Mouse (Mus musculus) megakaryocyte, adult 5-6 weeks (primary cell): ENCODE results near the gene Ntn5. TPM values are rescaled to one million over a fixed set of nuclear protein-coding genes. Genes with fewer than 3 reads are reported as not detected.

Experiments
- ATAC-seq: 2 replicates; pipeline ENCODE4 v1.8.0; 2016; ENCODE audit warnings: mild to moderate bottlenecking, inconsistent platforms; ENCODE audit not compliant: poor library complexity, severe bottlenecking
- total RNA-seq, 2 experiments: library from RNA; stranded (forward) in 1 of 2; stranded (reverse) in 1 of 2; fragments of 153-499, 151-499 nt in 1 of 2; fragments of 221-1000, 200-1000 nt in 1 of 2; gene quantifications; 2 replicates each; pipeline versions ENCODE4 v1.2.3 to v1.2.4; 2015 to 2017

Ntn5 gene
- total RNA-seq, 2 experiments from 2014 or later, result not detected

DNA sequence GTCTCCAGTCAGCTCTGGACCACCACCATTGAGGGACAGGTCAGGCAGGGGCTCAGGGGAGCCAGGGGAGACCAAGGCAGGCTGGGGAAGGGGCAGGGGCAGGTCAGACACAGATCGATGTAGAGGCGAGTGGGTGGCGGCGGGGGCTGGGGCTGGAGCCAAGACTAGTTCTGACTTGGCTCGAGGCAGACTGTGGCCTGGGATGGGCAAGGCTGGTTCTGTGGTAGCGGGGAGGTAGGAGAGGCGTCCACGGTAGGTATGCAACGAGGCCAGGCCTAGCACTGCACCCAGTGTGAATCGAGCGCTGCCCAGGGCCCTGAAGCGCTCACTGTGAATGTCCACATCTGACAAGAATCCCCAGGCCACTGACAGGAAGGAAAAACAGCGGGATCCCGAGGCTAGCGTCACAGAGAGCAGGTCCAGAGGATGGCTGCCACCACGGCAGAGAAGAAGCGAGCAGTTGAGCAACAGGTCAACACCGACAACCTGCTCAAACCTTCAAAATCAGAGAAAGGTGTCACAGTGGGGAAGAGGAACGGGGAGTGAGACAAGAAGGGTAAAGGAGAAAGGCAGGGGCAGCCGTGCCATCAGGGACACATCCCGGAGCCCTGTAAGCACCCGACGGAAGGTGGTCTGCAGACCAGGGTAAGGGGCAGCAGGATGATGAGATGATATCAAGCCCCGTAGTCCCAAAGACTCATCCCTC lies 27.6 kb downstream of the Ntn5 start:
- no peak for ATAC-seq

- ATAC-seq, result no peak
Measured at GRCm38 (mm10) chr7:45712022-45712757, 28.4 kb downstream of the Ntn5 start.

- ATAC-seq, result no peak
Measured at GRCm38 (mm10) chr7:45713396-45713795, 29.6 kb downstream of the Ntn5 start.

DNA sequence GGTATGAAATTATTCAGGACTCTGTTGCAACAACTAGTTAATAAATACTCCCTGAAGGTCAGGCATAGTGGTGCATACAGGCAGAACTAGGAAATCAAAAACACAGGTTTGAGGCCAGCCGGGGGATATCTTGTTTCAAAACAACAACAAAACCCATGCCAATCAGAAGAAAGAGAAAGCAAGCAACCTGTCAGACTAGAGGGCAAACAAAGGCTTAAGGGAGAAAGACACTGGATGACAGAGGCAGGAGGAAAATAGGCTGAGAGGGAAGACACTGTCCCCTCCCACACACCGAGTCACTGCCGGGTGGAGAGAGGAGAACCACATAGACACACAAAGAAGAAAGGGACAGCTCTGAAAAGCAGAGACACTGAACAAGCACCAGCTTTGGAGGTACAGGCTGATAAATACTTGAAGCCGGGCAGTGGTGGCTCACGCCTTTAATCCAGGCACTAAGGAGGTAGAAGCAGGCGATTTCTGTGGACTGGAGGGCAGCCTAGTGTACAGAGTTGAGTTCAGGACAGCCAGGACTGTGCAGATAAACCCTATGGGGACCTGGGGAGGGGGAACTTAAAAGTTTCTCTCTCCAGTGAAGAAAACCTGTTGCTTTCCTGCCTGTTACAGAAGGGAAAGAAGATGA lies 30.2 kb downstream of the Ntn5 start:
- ATAC-seq, result no peak

GRCm38 (mm10) chr7:45714630-45715089 lies 30.8 kb downstream of the Ntn5 start:
- ATAC-seq, result no peak

DNA sequence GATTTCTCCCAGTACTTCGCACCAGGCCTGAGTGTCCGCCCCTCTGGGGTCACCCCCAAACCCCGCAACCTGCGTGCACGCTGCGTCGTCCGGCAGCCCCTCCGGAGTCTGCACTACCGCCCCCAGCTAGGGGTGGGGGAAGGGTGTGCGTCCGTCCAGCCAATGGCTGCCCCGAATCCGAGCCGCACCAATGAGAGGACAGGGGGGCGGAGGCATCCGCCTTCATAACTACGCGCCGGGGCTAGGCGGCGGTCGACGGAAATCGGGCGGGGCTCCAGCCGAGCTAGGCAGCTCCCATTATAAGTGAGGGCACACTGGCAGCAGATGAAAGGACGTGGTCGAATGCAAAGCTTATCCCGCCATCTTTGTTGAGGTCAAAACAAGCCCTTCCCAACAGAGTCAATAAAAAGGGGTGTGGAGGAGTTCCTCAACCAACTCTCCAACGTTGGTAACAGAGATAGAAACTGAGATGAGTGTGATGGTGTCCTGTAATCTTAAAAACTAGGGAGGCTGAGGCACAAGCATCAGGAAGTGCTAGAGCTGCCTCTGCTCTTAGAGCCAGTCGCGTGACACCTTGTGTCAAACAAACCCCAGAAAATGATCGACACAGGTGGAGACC lies 31.4 kb downstream of the Ntn5 start, which contains the start of gene Rpl18:
Gene Rpl18 (plus strand): TSS at position 368 of the 619 bp plus-strand sequence.
- ATAC-seq, result peak; percentile 74

- ATAC-seq, result peak; percentile 48
Measured at GRCm38 (mm10) chr7:45715741-45716459, 32.1 kb downstream of the Ntn5 start.

DNA sequence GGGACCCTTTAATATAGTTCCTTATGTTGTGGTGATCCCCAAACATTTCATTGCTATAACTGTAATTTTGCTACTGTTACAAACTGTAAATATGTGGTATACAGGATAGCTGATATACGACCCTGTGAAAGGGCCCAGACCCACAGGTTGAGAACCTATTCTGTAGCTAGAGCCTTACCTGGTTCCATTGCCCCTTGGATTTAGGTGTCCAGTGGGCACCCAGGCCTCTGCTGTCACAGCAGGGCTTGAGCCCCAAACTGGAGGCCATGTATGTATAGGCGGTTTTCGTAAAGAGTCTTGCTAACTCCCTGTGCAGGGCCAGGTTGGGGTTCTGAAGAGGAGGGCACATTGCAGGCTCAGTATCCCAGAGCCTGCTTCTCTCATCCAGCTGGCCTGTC lies 32.6 kb downstream of the Ntn5 start:
- no peak for ATAC-seq

DNA sequence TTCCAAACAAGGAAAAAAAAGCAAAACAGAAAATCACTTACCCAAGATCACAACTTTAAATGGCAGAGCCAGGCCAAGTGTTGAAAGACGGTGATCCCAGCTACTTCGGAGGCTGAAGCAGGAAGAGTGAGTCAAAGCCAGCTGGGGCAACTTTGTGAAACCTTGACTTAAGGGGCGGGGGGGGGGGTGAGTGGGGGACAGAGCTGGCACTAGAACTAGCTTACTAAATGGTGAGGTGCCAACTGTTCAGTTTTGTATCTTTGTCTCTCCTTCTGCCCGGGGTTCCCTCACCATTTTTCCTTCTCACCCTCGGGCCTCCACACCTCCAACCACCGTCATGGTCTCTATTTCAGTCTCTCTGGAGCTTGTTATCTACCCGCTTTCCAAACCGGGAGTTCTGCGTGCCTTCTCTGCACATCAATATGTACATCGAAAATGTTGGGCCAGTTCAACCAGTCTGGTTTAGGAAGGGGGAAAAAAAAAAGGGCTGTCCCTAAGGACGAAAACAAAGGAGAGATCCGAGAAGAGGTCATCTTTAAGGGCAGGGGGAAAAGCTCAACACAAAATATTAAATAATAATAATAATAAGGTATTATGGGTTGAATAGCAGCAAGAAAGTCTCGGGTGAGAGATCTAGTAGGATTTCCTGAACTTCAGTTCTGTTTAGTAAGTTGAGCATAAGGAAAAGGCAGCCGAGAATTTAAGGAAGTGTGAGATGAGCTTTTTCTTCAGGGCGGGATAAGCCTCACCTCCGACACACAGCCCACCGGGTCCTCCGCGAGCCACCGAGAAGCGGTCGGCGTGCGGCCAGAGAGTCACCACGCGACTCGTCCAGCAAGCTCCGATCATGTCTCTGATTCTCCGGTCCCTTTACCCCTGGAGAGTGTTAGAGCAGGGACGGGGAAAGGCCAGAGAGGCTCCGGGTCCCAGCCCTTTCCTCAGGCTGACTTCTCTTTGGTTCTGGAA lies 33.4 kb downstream of the Ntn5 start:
- peak; percentile 7 for ATAC-seq

DNA sequence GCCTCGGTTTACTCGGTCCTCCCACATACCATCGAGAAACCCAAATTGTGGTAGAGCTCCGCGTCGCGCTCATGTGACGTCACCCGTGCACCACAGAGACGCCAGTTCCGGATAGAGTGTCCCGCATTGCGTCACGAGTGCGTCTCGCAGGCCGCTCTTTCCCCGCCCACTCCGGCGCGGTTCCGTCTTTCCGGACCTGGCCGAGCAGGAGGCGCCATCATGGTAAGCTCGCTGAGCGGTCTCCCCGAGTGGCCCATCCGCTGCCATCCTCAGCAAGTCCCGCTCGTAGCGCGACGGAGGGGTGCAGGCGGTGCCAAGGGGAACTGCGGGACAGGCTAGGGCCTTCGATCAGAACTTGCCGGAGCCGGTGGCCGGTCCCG lies 34.1 kb downstream of the Ntn5 start, which contains the start of gene Sphk2:
Gene Sphk2 (minus strand): TSS at position 85 of the 380 bp plus-strand sequence.
- ATAC-seq, result peak; percentile 62

DNA sequence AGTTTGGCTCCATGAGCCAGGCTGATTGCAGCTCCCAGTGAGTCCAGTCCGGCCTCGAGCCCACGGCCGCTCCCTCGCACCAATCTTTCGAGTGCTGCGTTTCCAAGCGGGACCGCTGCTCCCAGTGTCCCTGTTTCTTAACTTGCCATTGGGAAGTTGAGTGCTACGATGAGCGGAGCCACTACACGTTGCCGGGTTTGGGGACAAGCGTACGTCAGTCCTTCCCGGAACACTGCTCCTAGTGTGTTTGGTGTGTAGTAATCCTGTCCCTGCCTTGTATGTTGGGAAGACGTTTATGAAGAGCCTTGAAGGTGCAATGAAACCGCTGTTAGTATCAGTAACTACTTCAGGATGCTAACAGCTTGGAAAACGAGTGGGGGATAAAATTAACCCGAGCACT lies 34.5 kb downstream of the Ntn5 start:
- no peak for ATAC-seq

DNA sequence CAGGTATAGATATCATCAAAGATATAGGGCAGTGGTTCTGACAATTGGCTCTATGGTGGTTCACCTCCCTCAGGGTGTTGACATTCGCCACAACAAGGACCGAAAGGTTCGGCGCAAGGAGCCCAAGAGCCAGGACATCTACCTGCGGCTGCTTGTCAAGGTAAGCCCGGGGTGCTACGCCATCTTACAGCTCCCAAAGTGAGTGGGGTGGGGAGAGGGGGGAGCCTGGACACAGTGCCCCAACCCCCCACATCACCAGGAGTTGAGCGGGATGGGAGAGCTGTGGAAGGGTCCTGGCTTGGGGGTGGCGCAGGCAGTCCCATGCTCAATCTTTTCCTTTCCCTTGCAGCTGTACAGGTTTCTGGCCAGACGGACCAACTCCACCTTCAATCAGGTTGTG lies 35.4 kb downstream of the Ntn5 start:
- ATAC-seq, result no peak

- ATAC-seq, result no peak
Measured at GRCm38 (mm10) chr7:45719738-45720412, 36.1 kb downstream of the Ntn5 start.

DNA sequence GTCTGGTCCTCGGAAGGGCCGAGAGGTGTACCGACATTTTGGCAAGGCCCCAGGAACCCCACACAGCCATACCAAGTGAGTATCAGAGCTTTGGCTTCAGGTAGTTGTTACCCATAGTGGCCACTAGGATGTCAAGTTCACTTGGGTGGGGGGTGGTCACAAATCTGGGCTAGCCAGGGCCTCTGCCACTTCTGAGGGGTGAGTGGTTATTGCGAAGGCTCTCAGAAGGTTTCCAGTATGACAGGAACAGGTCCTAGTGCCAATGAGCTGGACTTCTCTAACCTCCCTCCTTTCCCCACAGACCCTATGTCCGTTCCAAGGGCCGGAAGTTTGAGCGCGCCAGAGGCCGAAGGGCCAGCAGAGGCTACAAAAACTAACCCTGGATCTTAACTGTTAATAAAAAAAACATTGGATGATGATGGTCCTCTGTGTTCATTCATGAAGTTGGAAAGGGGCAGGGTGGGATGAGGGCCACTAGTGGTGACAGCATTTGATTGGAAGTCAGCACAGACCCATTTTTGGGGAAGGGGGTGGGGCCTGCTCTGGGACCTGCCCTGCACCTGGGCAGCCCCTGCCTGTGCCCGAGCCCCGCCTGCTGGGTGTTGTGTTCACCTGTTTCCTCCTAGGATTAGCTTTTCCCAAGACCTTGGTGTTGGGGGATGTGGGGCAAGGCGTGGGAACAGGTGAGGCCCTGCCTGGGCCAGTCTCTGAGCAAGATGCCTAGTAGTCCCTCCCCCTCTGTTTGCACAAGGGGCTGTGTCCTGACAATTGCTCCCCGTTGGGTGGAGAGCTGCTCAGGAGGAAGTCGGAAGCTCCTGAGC lies 36.8 kb downstream of the Ntn5 start, which contains the start of gene Fam83e:
Gene Fam83e (plus strand): TSS at position 800 of the 821 bp plus-strand sequence.
- ATAC-seq, result no peak

GRCm38 (mm10) chr7:45721234-45721571 lies 37.4 kb downstream of the Ntn5 start:
- ATAC-seq, result no peak

- no peak for ATAC-seq
Measured at GRCm38 (mm10) chr7:45721642-45722347, 38.0 kb downstream of the Ntn5 start.

- no peak for ATAC-seq
Measured at GRCm38 (mm10) chr7:45722348-45722713, 38.5 kb downstream of the Ntn5 start.
